Mouse (Mus musculus): Measurements from ENCODE around the gene Prkci.

Gene Prkci

GRCm38 (mm10) chr3:31050375-31050774, 54.8 kb downstream of the Prkci start:
- no peak for DNase-seq (ENCODE audit: low read depth, low spot score)

GRCm38 (mm10) chr3:31051730-31052129, 56.2 kb downstream of the Prkci start:
- no peak for DNase-seq (ENCODE audit: low read depth, low spot score)
- Histone ChIP-seq H3K27me3 (ENCODE audit: control insufficient read depth, insufficient read depth, low read length, poor library complexity, severe bottlenecking) (no peaks in the 10 kb centered on the region), H3K36me3 (ENCODE audit: control insufficient read depth, insufficient read depth, low read length, poor library complexity, severe bottlenecking) (no peaks in the 10 kb centered on the region)

More at GRCm38 (mm10) chr3:31050375-31050774, 54.8 kb downstream of the Prkci start:
- H3K27me3 ChIP-seq (ENCODE audit: control insufficient read depth, insufficient read depth, low read length, poor library complexity, severe bottlenecking) = no peaks in the 10 kb centered on the region
- H3K36me3 ChIP-seq (ENCODE audit: control insufficient read depth, insufficient read depth, low read length, poor library complexity, severe bottlenecking) = no peaks in the 10 kb centered on the region

GRCm38 (mm10) chr3:31053191-31053590, 57.6 kb downstream of the Prkci start:
- Histone ChIP-seq H3K36me3 (ENCODE audit: control insufficient read depth, insufficient read depth, low read length, poor library complexity, severe bottlenecking) (no peaks in the 10 kb centered on the region), H3K27me3 (ENCODE audit: control insufficient read depth, insufficient read depth, low read length, poor library complexity, severe bottlenecking) (no peaks in the 10 kb centered on the region)
- no peak for DNase-seq (ENCODE audit: low read depth, low spot score)

- no peak for DNase-seq (ENCODE audit: low read depth, low spot score)
- H3K27me3 ChIP-seq (ENCODE audit: control insufficient read depth, insufficient read depth, low read length, poor library complexity, severe bottlenecking) = no peaks in the 10 kb centered on the region
- H3K36me3 ChIP-seq (ENCODE audit: control insufficient read depth, insufficient read depth, low read length, poor library complexity, severe bottlenecking) = no peaks in the 10 kb centered on the region
Measured at GRCm38 (mm10) chr3:31054888-31055287, 59.3 kb downstream of the Prkci start.

- Histone ChIP-seq H3K36me3 (ENCODE audit: control insufficient read depth, insufficient read depth, low read length, poor library complexity, severe bottlenecking) (no peaks in the 10 kb centered on the region), H3K27me3 (ENCODE audit: control insufficient read depth, insufficient read depth, low read length, poor library complexity, severe bottlenecking) (no peaks in the 10 kb centered on the region)
- DNase-seq (ENCODE audit: low read depth, low spot score) = peak; percentile 22
Measured at GRCm38 (mm10) chr3:31056047-31056650, 60.6 kb downstream of the Prkci start.

GRCm38 (mm10) chr3:31056651-31057627, 61.4 kb downstream of the Prkci start:
- Histone ChIP-seq H3K36me3 (ENCODE audit: control insufficient read depth, insufficient read depth, low read length, poor library complexity, severe bottlenecking) (no peaks in the 10 kb centered on the region), H3K27me3 (ENCODE audit: control insufficient read depth, insufficient read depth, low read length, poor library complexity, severe bottlenecking) (no peaks in the 10 kb centered on the region)
- peak; percentile 87 for DNase-seq (ENCODE audit: low read depth, low spot score)

GRCm38 (mm10) chr3:31060745-31061102, 65.2 kb downstream of the Prkci start:
- peak; percentile 36 for DNase-seq (ENCODE audit: low read depth, low spot score)
- Histone ChIP-seq H3K36me3 (ENCODE audit: control insufficient read depth, insufficient read depth, low read length, poor library complexity, severe bottlenecking) (no peaks in the 10 kb centered on the region), H3K27me3 (ENCODE audit: control insufficient read depth, insufficient read depth, low read length, poor library complexity, severe bottlenecking) (no peaks in the 10 kb centered on the region)

GRCm38 (mm10) chr3:31061103-31061785, 65.7 kb downstream of the Prkci start:
- peak; percentile 69 for DNase-seq (ENCODE audit: low read depth, low spot score)
- no peaks in the 10 kb centered on the region for H3K36me3 ChIP-seq (ENCODE audit: control insufficient read depth, insufficient read depth, low read length, poor library complexity, severe bottlenecking)

GRCm38 (mm10) chr3:31061786-31062120, 66.2 kb downstream of the Prkci start:
- no peaks in the 10 kb centered on the region for H3K27me3 ChIP-seq (ENCODE audit: control insufficient read depth, insufficient read depth, low read length, poor library complexity, severe bottlenecking)
- H3K36me3 ChIP-seq (ENCODE audit: control insufficient read depth, insufficient read depth, low read length, poor library complexity, severe bottlenecking) = no peaks in the 10 kb centered on the region
- peak; percentile 62 for DNase-seq (ENCODE audit: low read depth, low spot score)

More at GRCm38 (mm10) chr3:31061103-31061785, 65.7 kb downstream of the Prkci start:
- no peaks in the 10 kb centered on the region for H3K27me3 ChIP-seq (ENCODE audit: control insufficient read depth, insufficient read depth, low read length, poor library complexity, severe bottlenecking)

- Histone ChIP-seq H3K36me3 (ENCODE audit: control insufficient read depth, insufficient read depth, low read length, poor library complexity, severe bottlenecking) (no peaks in the 10 kb centered on the region), H3K27me3 (ENCODE audit: control insufficient read depth, insufficient read depth, low read length, poor library complexity, severe bottlenecking) (no peaks in the 10 kb centered on the region)
- no peak for DNase-seq (ENCODE audit: low read depth, low spot score)
Measured at GRCm38 (mm10) chr3:31062325-31062724, 66.8 kb downstream of the Prkci start.

GRCm38 (mm10) chr3:31068482-31068881, 72.9 kb downstream of the Prkci start:
- Histone ChIP-seq H3K36me3 (ENCODE audit: control insufficient read depth, insufficient read depth, low read length, poor library complexity, severe bottlenecking) (no peaks in the 10 kb centered on the region), H3K27me3 (ENCODE audit: control insufficient read depth, insufficient read depth, low read length, poor library complexity, severe bottlenecking) (no peaks in the 10 kb centered on the region)
- no peak for DNase-seq (ENCODE audit: low read depth, low spot score)

- Histone ChIP-seq H3K27me3 (ENCODE audit: control insufficient read depth, insufficient read depth, low read length, poor library complexity, severe bottlenecking) (no peaks in the 10 kb centered on the region), H3K36me3 (ENCODE audit: control insufficient read depth, insufficient read depth, low read length, poor library complexity, severe bottlenecking) (no peaks in the 10 kb centered on the region)
- no peak for DNase-seq (ENCODE audit: low read depth, low spot score)
Measured at GRCm38 (mm10) chr3:31071804-31072203, 76.3 kb downstream of the Prkci start.

GRCm38 (mm10) chr3:31075808-31076207, 80.3 kb downstream of the Prkci start:
- Histone ChIP-seq H3K36me3 (ENCODE audit: control insufficient read depth, insufficient read depth, low read length, poor library complexity, severe bottlenecking) (no peaks in the 10 kb centered on the region), H3K27me3 (ENCODE audit: control insufficient read depth, insufficient read depth, low read length, poor library complexity, severe bottlenecking) (no peaks in the 10 kb centered on the region)
- no peak for DNase-seq (ENCODE audit: low read depth, low spot score)

GRCm38 (mm10) chr3:31077068-31077703, 81.6 kb downstream of the Prkci start:
- no peak for DNase-seq (ENCODE audit: low read depth, low spot score)
- Histone ChIP-seq H3K36me3 (ENCODE audit: control insufficient read depth, insufficient read depth, low read length, poor library complexity, severe bottlenecking) (no peaks in the 10 kb centered on the region), H3K27me3 (ENCODE audit: control insufficient read depth, insufficient read depth, low read length, poor library complexity, severe bottlenecking) (no peaks in the 10 kb centered on the region)
